Mouse (Mus musculus) testis, adult 2 months (tissue): ENCODE data around the gene Anp32e.

ENCODE experiments used
- CTCF ChIP-seq: fragments of 200-500 bp; IDR thresholded peaks from 2 replicates; pipeline ENCODE4 v1.5.1; 2012; ENCODE audit warnings: low read depth, mild to moderate bottlenecking, inconsistent platforms, low read length, moderate library complexity; ENCODE audit not compliant: control insufficient read depth, insufficient read depth, insufficient replicate concordance
- POLR2A ChIP-seq: fragments of 200-500 bp; IDR thresholded peaks from 2 replicates; pipeline ENCODE4 v1.6.1; 2012; ENCODE audit warnings: low read depth, mild to moderate bottlenecking, inconsistent platforms, low read length, moderate library complexity; ENCODE audit not compliant: control insufficient read depth

DNA sequence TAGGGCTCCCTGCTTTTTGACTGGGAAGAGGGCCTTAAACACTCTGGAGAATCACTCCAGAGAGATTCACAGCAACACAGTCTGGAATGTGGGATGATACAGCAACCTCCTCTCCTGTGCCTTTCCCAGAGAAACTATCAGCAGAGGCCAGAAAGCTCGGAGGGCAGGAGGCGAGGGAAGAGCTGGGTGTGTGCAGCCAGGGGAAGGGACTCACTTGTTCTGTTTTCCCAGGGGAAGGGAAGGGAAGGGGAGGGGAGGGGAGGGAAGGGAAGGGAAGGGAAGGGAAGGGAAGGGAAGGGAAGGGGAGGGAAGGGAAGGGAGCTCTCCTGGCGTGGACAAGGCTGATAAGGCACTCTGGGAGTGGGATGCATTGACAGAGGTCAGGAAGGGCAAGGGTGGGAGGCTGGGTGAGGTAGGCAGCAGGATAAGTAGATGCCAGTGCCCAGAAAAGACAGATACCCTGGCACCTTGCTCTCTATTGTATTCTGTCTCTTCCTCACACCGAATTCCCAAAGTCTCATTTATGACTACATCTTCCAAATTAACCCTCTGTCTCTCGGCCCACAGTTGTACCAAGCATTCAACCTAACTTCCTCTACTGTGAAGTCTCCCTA, 64.1 kb downstream of the Anp32e start:
- no peak for TF ChIP-seq POLR2A
- TF ChIP-seq CTCF: no peak
